Mouse (Mus musculus) mouse trophoblast stem cell (cell line): ENCODE measurements around the gene Rabl6.

Experiments
- in situ Hi-C, 2 experiments: fragments of 300-500 bp; cut with MseI, MboI; formaldehyde crosslinking; loops; 2 replicates in 1 of 2; 3 replicates in 1 of 2; pipeline ENCODE4 v1.15.1; 2025

The Rabl6 gene

DNA sequence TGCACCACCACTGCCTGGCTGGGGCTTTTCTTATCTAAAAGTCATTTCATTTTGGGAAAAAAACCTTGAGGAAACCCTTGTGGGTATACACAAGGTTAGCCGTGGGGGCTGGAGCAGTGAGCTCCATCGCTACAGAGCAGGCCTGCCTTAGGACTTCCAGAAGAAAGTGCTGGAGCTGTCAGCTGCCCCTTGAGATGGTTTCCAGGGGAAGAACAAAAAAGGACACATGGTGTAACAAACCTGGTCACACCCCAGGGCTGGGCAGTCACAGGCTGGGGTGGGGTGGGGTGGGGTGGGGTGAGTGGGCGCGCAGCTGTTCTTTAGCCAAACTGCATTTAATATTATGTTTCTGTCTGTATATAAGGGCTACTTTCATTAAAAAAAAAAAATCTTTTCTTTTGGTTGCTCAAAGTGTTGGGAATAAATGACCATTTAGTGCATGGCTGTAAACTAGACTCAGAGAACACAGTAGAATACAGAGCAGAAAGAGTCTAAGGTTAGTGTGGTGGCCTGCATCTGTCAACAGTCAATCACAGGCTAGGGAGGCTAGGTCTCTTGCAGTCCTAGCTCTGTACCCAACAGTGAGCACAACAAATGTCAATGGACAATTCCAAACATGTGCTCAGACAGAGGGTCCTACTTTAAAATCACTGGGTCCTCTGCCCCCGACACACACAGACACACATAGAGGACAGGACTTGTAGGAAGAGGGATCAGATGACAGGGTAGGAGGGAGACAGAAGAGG, 11.4 kb downstream of the Rabl6 start:
- in situ Hi-C loops = no loop called here

DNA sequence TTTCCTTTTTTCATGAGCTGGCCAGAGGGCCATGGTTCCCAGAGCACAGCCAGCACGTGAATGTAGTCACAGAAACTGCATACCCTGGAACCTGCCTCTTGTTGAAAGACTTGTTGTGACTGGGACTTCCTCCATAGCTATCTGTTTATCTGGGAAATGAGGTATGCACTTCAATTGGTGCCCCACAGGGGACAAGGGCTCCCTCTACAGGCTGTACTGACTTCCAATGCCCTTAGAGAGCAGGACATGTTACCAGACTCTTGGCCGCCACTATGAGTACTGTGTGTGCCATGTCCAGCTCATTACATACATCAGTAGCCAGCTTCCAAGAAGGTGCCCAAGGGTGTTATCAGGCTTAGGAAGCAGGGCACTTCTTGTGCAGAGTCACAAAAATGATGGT, 16.5 kb downstream of the Rabl6 start:
- in situ Hi-C loops = no loop called here

DNA sequence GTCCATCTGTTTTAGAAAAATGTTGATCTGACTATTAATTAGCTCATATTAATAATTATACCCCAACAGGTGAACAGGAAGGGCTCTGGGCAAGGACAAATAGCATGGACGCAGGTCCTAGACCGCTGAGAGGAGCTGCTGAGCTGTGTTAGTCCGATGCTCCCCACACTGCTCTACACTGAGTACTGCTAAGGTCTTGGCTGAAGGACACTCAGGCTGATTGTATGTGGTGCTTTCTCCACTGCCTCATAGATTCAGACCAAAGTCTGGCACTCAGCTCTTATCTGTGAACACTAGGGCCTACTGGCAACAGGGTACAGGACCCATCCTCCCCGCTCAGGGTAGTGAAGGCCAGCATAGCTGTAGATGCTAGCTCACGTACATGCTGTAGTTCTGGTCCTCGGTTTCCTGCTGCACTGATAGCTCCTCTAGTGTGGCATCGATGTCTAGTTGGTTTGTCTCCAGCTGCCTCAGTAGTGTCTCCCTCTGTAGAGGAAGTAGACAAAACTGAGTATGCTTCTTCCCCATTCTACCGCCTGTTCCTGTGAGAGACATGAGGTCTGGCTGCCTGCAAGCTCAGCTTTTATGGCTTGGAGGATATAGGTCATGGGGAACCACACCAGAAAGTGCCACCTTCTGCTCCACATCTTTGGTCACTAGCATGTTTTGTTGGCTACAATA, 20.0 kb downstream of the Rabl6 start:
- in situ Hi-C loops = no loop called here

DNA sequence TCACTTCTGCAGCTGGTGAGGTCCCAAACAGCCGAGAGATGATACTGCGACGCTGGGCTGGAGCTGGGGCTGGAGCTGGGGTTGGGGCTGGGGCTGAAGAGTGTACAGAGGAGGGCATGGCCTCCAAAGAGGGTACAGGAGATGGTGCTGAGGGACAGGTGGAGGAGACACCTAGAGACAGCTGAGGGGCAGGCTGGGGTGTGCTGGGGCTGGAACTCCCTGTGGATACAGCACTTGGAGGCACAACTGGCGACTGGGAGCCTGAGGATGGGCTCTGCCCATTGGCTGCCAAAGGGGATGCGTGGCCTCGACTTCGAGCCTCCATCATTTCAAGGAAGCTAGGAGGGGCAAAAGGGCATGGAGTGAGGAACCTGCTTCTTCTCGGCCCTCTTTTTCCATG, 21.0 kb downstream of the Rabl6 start:
- in situ Hi-C loops = no loop called here

DNA sequence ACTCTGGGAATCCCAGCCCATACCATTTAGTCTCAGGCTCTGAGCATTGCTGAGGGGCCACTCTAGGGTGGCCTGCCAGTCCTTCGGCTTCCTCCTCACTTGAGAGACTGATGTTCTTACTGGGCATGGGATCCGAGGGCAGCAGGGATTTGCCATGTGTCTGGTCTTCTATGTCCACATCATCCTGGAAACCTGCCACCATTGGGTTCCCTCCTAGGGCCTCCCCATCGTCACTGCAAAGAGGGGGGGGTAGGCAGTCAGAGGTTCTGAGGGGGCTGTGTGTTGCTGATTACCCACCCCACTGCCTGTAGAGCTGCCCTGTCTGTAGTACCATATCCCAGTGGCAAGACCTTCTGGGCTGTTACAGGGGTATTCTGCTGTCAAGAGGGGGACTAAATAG, 22.7 kb downstream of the Rabl6 start:
- in situ Hi-C loops = no loop called here

DNA sequence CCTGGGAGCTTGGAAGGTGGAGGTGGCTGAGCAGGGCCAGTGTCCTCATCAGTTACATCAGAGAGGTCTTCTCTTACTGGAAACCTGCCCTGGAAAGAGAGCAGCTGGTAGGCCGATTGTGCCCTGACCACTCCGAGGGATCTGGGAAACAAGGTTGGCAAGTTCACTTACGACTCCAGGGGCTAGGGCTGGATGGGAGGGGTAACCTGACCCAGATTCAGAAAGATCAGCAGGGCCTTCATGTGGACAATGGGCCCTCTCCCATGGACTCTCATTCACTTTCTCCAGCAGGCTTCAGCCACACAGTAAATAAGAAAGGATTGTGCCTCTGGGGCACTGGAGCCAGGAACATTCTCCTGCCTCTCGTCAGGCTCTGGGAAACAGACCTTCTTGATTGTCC, 23.5 kb downstream of the Rabl6 start:
- in situ Hi-C loops = no loop called here

DNA sequence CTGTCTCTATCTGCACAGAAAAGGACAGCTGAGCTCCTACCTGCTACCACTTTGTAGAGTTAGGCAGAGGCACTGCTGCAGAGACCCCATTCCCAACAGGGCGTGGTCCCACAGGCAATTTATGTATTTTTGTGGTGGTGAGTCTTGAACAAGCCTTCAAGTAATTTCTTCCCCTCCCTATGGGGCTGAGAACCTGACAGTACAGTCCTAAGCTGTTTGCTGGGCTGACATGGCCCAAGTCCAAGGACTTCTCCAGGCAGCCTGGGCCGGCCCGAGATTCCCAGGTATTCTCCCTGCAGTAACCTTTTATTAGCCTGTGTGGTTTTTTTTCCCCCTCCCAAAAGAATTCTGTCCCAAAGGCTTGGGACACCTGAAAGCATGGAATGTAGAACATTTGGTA, 24.2 kb downstream of the Rabl6 start:
- in situ Hi-C loops = no loop called here

DNA sequence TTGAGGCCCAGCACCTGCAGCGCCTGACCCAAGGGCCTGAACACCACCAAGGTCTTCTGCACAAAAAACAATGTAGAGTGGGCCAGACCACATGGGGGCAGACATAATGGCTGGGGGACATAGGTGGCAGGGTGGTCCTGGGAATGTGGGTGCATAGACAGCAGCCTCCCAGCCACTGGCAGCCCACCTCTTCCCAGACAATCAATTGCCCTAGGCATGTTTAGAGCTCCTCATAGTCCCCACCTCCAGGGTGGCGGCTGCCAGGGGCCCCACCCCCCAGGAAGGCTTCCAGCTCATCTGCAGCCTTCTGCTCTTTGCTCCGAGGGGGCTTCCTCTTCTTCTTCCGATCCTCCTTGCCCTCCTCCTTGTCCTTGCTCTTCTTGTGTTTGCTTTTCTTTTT, 24.8 kb downstream of the Rabl6 start:
- in situ Hi-C loops = no loop called here

DNA sequence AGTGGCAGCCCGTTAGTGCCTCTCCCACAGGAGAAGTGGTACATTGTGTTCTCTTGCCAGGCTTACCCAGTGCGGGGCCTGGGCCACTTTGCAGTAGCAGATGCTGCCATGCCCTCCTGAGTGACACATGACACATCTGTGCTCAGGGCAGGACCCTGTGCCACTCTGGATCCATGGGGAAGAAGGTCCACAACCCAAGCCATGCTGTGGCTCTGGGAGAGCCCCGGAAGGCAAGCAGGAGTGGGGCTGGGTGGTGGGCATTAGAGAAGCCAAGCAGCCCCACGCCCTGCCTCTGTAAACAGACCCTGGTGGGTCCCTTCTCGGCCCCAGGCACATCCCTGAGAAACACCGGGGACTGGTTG, 25.2 kb downstream of the Rabl6 start:
- in situ Hi-C loops = no loop called here

DNA sequence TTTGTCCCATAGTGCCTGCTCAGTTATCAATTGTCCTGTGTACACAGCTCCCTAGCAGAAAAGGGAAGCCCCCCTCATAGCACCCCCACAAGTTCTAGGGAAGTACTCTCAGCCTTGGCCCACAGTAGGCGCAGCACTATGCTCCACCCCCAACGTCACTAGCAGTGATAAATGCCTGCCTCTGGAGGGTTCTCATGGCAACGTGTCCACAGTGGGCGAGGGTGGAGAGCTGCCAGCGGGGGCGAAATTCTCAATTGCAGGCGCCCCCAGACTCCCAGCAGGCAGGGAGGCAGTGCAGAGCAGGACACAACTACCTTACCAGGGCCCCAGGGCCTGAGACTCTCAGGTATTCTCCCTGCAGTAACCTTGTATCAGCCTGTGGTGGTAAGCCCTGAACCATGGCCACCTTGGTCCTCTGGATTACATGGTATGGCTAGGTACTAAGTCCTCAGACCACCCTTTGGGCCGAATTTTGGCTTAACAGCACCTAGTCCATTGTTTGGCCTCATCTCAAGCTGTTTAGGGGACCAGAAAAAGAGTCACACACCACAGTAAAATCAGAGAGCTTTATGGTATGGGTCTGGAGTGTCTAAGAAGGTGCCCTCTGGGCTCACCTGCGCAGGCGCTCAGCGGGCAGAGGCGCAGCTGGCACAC, 25.7 kb downstream of the Rabl6 start:
- in situ Hi-C loops = no loop called here

DNA sequence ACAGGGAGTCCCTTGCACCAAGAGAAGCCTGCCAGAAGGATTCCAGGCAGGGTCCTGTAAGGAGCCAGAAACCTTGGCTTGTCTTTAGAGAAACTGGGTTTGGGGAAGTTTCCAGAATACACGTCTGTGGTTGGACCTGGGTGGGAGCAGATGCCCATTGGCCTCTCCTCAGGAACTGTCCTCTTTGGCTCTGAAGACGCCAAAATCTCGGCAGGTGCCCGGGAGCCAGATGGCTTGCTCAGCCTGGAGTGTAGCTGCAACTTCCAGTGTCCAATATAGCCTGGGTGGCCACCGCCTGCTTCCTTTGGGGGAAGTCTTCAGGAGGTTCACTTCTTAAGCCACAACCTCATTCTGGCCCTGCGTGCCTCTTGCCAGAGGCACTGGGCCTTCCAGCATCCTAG, 26.4 kb downstream of the Rabl6 start:
- in situ Hi-C loops = no loop called here

DNA sequence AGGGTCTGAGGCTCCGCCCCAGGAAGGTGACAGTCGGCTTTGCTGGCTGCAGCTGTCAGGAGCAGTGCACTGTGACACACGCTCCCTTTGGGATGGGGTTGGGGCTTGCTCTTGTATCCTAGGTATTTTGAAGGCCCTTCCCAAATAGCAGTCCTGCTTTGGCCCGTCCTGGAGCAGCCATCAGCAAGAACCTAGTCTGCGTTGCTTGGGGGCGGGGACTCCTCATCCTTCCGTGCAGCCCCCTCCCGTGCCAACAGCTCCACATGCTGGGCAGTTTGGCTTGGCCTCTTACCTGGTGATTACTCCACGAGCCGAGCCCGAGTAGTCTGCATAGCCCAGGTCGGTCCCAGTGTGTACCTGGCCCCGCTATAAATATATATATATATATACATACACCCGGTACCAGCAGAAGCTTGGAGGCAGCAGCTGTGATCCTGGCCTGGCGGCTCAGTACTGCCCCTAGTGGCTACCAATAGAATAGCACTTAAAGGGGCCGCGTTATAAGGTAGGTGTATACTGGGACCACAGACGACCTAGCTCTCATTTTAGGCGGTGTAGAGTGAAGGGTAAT, 26.9 kb downstream of the Rabl6 start, which contains the start of gene Ajm1:
Gene Ajm1, minus strand, starts transcription at position 464 of the 571 bp plus-strand sequence.
- in situ Hi-C loops = no loop called here

DNA sequence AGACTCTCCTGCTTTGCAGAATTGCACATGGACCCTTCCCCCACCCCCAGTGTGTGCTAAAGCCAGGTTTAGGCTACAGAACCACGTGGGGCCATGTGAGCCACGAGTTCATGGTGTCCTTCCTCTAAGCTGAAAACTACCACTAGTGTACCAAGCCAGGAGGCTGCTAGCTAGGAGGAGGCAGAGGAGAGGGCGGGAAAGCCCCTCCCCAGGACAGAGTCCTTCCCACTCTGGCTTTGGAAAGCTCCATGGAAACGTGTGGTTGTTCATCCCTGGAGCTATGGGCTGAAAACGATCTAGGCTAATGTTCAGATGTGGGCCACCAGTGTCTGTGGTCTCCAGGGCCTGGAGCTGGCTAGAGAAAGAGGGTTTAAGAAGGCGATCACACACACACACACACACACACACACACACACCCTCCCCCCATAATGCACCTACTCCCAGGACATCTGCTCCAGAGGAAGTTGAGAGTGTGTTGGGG, 27.7 kb downstream of the Rabl6 start:
- in situ Hi-C loops = no loop called here

DNA sequence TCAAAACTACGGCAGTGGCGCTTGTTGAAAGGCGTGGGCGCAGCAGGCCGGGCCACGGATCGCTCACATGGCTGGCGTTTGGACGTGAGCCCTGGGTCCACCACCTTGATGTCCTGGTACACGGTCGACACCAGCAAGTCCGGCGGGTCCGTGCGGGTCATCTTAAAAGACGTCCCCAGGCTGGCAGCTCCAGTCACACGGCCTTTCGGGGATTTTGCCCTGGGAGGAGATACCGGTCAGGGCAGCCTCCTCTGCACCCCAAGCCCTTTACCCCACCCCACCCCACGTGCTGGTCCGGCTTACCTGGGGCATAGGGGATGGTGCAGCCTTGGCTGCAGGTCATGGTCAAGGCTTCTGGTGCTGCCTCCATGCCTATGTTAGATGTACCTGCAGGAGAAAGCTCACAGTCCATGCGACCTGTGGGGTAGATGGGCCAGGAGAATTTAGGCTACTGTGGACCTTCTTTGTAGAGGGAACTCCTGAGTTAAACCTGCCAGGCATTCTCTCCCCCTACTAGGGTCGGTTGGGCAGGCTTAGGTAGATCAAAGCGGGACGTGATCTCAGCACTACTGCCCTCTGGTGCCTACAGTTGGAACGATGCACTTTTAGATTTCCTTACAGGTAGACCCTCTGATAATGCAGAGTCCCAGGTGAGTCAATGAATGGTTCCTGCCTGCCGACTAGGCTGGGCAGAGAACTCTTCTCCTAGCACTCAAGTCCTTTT, 28.4 kb downstream of the Rabl6 start:
- in situ Hi-C loops = no loop called here

DNA sequence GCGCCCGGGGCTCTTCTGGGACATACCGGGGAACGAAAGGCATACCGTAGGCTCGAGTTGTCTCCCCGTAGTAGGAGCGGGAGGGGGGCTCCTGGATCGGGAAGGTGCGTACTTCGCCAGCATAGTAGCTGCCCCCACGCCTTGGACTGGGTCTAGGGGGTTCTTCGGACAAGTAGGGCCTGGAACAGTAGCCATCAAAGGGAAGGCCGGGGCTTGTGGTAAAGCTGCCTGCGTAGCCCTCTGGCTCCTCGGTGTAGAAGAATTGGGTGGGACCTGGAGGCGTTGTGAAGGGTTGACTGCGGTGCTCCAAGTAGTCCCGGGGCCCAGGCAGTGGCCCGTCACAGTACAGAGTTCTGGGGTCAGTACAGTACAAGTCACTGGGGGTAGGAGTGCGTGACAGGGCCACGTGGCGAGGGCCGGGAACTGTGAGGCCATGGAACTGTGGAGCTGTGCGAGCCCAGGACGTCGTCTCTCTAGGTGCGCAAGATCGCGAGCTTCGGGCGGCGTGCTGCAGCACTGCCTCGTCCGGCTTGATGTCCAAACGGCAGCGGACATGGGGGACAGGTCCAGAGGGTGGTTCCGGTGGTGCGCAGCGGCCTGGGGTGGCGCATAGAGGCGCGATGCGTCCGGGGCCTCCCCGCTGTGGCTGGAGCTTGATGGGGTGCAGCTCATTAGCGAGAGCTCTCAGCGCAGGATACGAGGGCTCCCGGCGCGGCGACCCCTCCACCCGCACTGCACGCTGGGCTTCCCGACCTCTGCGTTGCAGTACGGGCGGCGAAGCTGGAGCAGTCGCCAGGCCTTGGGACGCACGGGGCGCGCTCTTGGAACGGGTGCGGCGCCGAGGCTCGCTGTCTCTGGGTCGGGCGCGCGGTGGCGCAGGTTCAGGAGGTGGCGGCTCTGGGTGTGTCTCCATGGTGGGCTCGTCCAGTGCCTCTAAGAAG, 29.3 kb downstream of the Rabl6 start:
- in situ Hi-C loops = no loop called here

DNA sequence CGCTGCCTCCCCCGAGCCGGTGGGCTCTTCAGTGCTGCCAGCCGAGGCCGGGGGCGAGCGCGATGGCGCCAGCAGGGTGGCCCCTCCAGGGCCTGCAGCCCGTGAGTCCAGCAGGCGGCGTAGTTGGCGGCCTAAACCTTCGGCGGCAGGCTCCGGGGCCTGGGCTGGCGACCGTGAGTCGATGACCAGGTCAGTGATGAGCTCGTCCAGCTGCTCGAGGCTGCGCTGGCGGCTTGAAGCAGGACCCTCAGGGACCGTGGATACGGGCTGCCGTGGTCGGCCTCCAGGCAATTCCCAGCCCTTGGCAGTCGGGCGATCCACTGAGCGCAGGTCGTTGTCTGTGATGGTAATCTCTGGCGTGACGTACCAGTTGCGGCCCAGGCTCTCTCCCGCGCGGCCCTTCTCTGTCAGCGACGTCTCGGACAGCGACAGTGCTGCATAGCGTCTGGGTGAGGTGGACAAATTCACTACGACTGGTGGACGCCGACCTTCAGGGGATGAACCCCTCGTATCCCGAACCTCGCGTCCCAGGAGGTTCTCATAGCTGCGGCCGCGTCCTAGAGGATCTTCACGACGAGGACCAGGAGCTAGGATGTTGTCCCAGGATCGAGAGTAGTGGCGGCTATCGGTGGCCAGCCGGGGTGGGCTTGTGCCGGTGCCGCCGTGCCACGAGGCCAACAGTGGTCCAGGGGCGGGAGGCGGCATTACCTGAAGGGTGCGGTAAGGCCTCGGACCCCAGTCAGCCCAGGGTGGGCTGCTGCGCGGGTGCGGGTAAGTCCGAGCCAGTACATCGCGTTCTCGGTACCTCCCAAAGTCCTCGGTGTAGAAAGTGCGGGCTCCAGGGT, 30.1 kb downstream of the Rabl6 start:
- in situ Hi-C loops = no loop called here

DNA sequence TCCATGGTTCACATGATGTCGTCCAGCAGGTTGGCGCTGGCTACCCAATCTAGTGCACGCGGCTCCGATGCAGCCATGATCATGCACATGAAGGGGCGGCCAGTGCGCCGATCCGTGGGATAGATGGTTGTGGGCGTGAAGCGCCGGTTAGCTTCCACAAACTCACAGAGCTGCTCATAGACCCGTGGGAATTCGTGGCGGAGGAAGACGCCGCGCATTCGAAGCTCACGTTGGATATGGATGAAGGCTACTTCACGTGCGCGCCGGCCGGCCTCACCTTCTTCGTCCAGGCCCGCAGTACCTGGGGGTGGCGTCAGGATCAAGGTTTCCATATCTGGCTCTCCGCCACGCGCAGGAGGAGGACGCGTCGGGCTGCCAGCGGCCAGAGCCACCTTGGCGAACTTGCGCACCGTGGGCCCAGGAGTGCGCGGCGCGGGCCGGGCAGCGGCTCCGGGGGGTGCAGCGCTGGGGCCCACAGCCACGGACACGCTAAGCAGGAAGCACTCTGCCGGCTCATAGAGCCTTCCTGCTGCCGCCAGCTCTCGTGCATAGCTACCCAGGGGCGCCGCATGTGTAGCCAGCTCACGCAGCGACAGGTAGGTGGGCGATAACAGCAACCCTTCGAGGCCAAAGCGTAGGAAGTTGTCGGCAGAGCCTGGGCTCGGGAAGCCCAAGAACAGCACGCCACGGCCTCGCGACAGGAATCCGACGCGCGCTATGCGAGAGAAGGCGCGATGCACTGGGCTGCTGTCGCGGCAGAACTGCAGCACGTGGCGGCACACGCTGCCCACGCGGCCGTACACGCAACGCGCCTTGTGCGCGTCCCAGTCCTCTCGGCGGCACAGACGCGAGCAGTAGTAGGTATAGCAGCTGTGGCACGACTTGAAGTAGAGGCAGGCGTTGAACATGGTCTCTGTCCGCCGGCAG, 31.1 kb downstream of the Rabl6 start:
- in situ Hi-C loops = no loop called here

DNA sequence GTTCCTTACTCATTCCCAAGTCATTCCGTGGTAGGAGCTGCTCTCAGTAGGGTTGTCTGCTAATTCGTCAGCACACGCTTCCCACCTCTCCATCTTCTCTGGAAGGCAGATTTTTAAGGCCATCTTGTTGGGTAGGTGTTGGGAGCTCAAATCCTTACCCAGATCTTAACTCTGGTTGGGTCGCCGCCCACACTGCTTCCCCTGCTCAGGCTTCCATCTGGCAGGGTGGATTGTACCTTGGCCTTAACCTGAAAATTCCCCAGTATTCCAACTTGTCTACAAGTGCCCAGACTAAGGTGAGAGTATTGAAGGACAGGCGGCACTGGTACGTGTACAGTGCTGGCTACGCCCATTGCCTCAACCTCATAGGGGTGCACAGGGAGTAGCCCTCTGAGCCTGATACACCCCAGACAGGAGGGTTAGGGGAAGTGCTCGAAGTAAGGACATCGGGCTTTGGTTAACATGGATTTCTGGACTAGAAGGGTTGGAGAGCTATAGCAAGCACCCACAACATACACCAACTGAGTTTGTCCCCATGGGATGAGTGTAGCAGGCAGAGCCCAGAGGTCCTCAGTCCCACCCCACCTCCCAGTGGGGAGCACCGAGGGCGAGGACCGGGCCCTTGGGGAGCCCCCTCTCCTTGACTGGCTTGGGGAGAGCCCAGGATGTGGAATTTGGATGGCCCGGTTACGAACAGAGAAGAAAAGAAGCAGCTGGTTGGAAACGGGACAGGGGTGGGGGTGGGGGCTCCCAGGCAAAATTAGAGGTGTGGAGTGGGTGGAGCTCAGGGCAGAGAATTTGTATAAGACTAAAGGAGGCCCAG, 32.1 kb downstream of the Rabl6 start:
- in situ Hi-C loops = no loop called here
